Mouse (Mus musculus): Measurements from ENCODE around the gene Sly. TPM values are rescaled to one million over a fixed set of nuclear protein-coding genes. Genes with fewer than 3 reads are reported as not detected.

Sly gene
- not detected in 4 replicates for total RNA-seq (2023)

DNA sequence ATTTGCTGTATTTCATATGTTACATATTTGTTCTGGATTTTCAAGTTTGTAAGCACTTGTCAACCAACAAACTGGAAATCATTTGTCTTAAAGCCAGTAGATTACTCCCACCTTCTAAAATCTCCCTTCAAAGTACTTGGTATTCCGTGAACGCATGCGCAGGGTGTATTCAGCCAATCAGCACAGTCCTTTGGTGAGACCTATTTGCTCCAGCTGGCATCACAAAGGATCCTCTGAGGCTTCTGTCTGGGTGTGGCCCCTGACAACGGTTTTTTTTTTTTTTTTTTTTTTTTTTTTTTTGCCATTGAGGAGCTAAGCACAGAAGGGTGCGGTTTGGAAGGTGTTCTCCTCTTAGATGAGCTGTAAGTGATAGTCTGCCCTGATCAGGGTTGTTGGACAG is at the start of gene Sly:
Sly (plus strand) TSS at position 301 of the 400 bp plus-strand sequence.

Measured in B cell, adult 62 days (primary cell).